Mouse (Mus musculus) stomach, postnatal 0 days (tissue): ENCODE results near the gene Ralgapa2.

Source experiments
- CTCF ChIP-seq: IDR thresholded peaks from 2 replicates; pipeline ENCODE4 v1.5.1; 2016; ENCODE audit warnings: antibody characterized with exemption, low read depth, mild to moderate bottlenecking, moderate library complexity
- EP300 ChIP-seq: optimal IDR thresholded peaks from 2 replicates; pipeline ENCODE3; 2016; ENCODE audit warnings: antibody characterized with exemption

- TF ChIP-seq CTCF, result no peak
- no peak for TF ChIP-seq EP300
These were observed 88.3 kb downstream of the Ralgapa2 start for GRCm38 (mm10) chr2:146423710-146424301.
